Mouse (Mus musculus) kidney, postnatal 14 days (tissue): Measurements from ENCODE around the gene Zmpste24.

Experiments used
- DNase-seq: peaks from one replicate; pipeline ENCODE4 v3.0.0; 2022; ENCODE audit warnings: mixed read lengths

The Zmpste24 gene

GRCm38 (mm10) chr4:121029632-121030031 lies 68.4 kb downstream of the Zmpste24 start:
- no peak for DNase-seq

DNA sequence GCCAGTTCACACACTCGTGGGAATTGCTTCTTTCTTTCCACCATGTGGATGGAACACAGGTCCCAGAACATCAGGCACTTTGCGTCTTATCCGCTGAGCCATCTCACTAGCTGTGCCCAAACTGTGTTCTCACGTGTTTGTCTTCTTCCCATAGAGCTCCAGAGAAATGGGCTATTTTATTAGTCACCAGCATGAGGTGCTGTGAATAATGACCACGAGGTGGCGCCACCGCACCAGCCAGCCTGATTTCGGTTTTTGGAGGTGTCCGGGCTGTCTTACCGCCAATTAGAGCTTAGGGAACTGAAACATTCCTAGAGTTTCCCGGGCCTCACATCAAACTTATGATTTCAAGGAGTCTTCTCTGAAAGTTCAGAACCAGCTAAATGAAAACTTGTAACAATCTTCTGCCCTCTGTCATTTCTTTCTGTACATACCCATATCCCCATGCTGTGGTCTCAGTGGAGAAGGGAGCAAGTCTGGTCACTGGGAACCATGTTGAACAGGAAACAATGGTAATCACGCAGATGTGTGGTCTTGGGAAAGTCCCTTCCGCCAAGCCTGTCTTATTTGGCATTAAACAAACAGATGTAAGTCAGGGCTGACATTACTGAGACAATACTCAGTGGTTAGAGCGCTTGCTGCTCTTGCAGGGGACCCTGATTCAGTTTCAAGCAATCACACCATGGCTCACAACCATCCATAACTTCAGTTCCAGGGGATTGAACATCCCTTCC lies 69.2 kb downstream of the Zmpste24 start:
- peak; percentile 67 for DNase-seq

DNA sequence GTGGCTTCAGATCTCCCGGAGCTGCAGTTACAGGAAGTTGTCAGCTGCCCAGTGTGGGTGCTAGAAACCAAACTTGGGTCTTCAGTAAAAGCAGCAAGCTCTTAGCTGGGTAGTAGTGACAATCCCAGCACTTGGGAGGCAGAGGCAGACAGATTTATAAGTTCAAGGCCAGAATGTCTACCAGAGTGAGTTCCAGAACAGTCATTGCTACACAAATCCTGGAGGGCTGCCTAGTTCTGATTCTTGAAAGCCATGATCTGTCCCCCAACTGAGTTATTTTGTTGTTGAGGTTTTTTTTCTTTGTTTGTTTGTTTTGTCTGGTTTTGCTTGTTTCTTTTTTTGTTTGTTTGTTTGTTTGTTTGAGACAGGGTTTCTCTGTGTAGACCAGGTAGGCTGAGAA lies 69.9 kb downstream of the Zmpste24 start:
- no peak for DNase-seq

DNA sequence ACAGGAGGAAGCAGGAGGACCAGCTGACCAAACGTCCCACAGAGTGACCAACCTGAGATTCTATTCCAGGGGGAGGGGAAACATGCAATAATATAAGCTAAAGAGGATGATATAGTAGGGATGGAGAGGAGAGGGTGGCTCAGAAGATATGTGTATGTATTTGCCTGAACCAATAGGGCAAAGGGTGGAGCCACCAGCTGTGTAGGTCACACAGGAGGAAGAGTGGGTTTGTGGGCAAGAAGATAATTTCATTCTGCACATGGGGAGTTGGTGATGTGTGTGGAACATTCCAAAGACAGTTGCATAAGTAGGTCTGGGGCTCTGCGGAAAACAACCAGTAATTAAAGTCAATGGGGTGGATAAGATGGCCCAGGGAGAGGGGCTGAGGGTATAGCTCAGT lies 72.4 kb downstream of the Zmpste24 start:
- no peak for DNase-seq

- peak; percentile 61 for DNase-seq
These were observed 74.1 kb downstream of the Zmpste24 start for GRCm38 (mm10) chr4:121023941-121024340.

- DNase-seq = no peak
These were observed 74.6 kb downstream of the Zmpste24 start for GRCm38 (mm10) chr4:121023464-121023863.

GRCm38 (mm10) chr4:121021911-121022310 lies 76.1 kb downstream of the Zmpste24 start:
- DNase-seq = peak; percentile 72

- DNase-seq = peak; percentile 48
These were observed 77.8 kb downstream of the Zmpste24 start for GRCm38 (mm10) chr4:121020040-121020790.

DNA sequence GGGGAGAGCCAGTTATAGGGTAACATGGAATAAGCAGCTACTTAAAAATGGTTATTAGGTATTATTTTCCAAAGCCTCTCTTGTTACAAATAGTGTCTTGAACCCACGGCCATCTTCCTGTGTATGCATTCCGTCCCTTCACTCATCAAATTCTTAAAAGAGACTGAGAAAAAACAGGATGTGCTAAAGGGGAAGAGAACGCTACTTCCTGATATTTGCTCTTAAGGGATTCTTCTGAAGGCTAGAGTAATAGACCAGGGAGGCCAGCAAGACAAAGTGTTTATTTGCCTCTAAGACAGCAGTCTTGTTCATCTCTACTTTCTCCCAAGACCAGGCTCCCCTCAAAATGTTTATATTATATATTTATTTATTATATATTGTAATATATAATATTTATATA lies 79.8 kb downstream of the Zmpste24 start:
- DNase-seq = no peak

DNA sequence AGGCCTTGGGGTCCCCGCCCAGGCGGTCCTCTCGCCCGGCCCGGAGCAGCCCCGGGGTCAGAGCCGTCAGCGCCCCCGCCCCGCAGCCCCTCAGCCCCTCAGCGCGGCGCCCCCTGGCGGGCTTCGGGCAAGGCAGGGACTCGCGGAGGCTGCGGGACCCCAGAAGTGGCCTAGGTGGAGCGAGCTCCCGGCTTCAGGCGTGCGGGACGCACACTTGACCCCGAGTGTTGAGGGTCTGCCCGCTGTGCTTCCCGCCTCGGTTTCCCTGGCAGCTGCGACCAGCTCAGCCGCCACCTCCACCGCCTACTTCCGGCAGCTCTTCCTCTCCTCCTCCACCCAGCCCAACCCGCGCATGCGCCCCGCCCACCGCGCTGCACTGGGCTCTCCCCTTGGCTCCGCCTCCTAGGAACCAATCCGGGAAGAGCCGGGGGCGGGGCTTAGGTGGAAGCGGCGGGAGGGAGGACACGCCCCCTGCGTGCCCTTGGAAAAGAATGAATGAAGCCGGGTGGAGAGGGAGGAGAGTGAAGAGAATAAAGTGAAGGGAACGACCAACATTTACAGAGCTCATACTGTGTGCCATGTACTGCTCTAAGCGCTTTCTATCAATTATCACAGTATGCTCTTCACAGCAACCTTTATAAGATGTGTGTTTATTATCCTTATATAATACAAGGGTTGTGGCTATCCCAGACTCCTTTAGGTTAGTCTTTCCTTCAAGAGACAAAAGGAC lies 80.9 kb downstream of the Zmpste24 start, which contains the start of gene Smap2:
TSS of gene Smap2 (minus strand) at position 320 of the 730 bp plus-strand sequence.
- DNase-seq = peak; percentile 99

DNA sequence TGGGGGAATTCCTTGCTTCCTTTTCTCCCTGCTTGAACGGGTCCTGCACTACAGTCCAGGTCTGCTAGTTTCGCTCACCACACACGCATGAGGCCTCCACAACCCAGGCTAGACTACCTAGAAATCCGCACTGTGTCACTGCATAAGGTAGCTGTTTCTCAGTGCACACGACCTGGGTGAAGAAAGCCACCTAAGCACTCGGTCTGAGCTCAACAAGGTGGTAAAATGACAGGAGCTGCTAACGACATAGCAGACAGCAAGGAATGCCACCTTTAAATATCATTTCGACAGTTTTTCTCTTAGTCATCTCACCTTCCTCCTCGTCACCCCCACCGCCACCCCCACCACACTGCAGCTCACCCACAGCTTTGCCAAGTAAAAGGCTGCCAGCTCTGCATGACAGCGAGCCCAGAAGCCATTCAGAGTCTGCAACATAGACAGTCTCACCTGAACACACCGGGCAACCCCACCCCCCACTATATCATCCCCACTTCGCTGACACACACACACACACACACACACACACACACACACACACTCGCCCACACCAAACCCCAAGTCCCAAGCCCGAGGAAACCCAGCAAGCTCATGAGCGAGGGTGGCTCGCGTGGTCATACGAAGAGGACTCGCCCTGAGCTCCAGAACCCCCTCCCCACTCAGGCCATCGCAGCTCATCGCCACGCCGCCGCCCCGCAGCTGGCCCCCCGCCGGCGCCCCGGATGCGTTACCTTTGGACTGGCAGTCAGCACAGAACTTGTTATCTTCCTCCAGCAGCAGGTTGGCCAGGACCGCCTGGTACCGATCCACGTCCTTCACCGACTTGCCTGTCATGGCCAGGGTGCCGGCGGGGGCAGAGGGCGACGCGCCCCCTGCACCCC lies 81.8 kb downstream of the Zmpste24 start:
- peak; percentile 52 for DNase-seq

- no peak for DNase-seq
These were observed 82.8 kb downstream of the Zmpste24 start for GRCm38 (mm10) chr4:121015268-121015659.

DNA sequence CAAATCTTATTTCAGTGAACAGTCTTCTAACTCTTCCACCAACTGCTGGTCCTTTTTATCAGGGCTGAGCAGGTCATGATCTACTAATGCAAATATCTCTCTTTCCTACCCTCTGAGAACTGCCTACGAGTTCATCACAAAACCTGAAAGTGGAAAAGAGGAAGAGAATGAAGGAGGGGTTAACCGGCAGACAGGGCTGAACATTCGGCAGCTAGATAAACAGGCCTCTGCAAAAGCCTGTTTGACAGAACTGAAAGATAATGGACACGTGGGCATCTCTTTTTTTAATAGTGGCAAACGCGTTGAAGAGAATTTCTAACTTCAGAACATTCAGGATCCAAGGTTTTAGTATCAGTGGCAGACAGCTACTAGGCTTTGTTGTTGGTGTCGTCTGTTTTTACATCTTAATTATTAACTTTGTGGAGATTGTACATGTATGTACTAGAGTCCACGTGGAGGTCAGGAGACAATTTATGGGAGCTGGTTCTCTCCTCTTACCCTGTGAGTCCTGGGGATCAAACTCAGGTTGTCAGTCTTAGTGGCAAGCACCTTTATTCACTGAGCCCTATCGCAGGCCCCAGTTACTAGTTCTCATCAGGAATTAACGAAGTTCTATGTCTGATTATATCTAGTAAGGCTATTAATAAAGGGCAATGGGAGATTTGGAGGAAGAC lies 83.3 kb downstream of the Zmpste24 start:
- DNase-seq = no peak

DNA sequence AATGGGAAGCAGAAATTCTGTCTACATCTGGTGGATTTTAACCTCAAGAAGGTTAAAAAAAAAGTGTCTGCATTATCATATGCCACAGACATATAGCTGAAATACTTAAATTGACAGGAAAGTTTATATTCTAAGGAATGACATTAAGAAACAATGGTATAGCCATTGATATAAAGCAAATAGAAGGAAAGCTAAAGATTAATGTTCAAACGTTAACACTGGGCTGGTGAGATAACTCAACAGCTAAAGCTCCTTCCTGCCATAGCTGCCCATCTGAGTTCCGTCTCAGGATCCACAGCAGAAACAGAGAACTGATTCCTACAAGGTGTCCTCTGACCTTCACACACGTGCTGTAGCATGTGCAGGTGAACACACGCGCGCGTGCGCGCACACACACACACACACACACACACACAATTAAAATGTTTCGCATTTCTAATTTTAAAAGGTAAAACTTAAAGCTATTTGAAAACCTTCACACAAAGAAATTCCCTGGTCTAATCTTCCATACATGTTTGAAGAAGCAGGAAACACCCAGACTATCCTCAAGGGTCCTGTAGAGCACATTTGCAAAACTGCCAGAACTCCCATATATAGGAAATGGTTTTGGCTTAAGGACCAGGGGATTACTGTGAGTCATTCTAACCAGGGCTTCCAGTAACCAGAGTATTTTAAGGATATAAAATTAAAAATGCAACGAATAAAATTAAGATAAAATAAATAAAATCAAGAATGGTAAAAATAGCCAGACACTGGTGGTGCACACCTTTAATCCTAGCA lies 87.1 kb downstream of the Zmpste24 start:
- DNase-seq = no peak
